Mouse (Mus musculus): ENCODE data around the gene Abcc4. TPM values are rescaled to one million over a fixed set of nuclear protein-coding genes. Genes with fewer than 3 reads are reported as not detected.

The Abcc4 gene
- total and polyA plus RNA-seq, 3 experiments: 10.4 to 28.7 (median 26.5) TPM

- in situ Hi-C loops (cut with MboI; ENCODE audit: low pct_ligation_motif_present, low pct_unique_long_range_greater_than_20kb, low sequenced_read_pairs): no loop called here
- H3K4me2 ChIP-seq (ENCODE audit: insufficient read depth, low read depth, poor library complexity, severe bottlenecking): no peak overlapping the region
- H3K9me3 ChIP-seq (replicated peaks; ENCODE audit: low read length): peaks cover 11% of the 10 kb centered on the region
- no peak overlapping the region for H3K27ac ChIP-seq (ENCODE audit: insufficient read depth, low read depth)
- no peaks in the 10 kb centered on the region for H3K79me2 ChIP-seq (replicated peaks; ENCODE audit: control insufficient read depth, extremely low read depth, insufficient read depth, poor library complexity, severe bottlenecking)
- DNase-seq (ENCODE audit: extremely low read depth): no peak
- no peak overlapping the region for H3K9ac ChIP-seq (ENCODE audit: insufficient read depth, low read depth)
- peaks cover 62 to 75% of the 10 kb centered on the region in 2 experiments for H3K36me3 ChIP-seq (replicated peaks in 1 of 2; ENCODE audit: control insufficient read depth in 1 of 2, insufficient read depth in 1 of 2, low read length in 1 of 2)
- peaks cover 0 to 2% of the 10 kb centered on the region in 2 experiments; a peak in 2 of 4 replicates for H3K4me1 ChIP-seq (ENCODE audit: control insufficient read depth in 1 of 2, insufficient read depth in 2 of 2)
- no peak for TF ChIP-seq MXI1 (IDR thresholded peaks at IDR 0.05; ENCODE audit: low read depth, low read length)
- no peaks in the 10 kb centered on the region for H3K27me3 ChIP-seq (replicated peaks)
- no peak overlapping the region for H3K4me3 ChIP-seq (replicated peaks in 1 of 3; ENCODE audit: low read depth in 2 of 3, low read length in 2 of 3, poor library complexity in 1 of 3)
- dilution Hi-C loops (cut with MboI; ENCODE audit: extremely low pct_ligation_motif_present, extremely low pct_unique_long_range_greater_than_20kb, low sequenced_read_pairs): no loop called here
Observed at GRCm38 (mm10) chr14:118496767-118497166, 209.3 kb downstream of the Abcc4 start.

- Histone ChIP-seq H3K36me3 (replicated peaks in 1 of 2; ENCODE audit: control insufficient read depth in 1 of 2, insufficient read depth in 1 of 2, low read length in 1 of 2) (peaks cover 53 to 67% of the 10 kb centered on the region in 2 experiments), H3K4me1 (ENCODE audit: control insufficient read depth in 1 of 2, insufficient read depth in 2 of 2) (peaks cover 0 to 2% of the 10 kb centered on the region in 2 experiments; a peak in 2 of 4 replicates), H3K27me3 (replicated peaks) (no peaks in the 10 kb centered on the region), H3K79me2 (replicated peaks; ENCODE audit: control insufficient read depth, extremely low read depth, insufficient read depth, poor library complexity, severe bottlenecking) (no peaks in the 10 kb centered on the region), H3K27ac (ENCODE audit: insufficient read depth, low read depth) (no peak overlapping the region), H3K9me3 (replicated peaks; ENCODE audit: low read length) (peaks cover 11% of the 10 kb centered on the region), H3K4me3 (replicated peaks in 1 of 3; ENCODE audit: low read depth in 2 of 3, low read length in 2 of 3, poor library complexity in 1 of 3) (no peak overlapping the region), H3K9ac (ENCODE audit: insufficient read depth, low read depth) (no peak overlapping the region), H3K4me2 (ENCODE audit: insufficient read depth, low read depth, poor library complexity, severe bottlenecking) (no peak overlapping the region)
- TF ChIP-seq IRF4 (IDR thresholded peaks at IDR 0.05; ENCODE audit: low read depth, low read length): no peak
- in situ Hi-C loops (cut with MboI; ENCODE audit: low pct_ligation_motif_present, low pct_unique_long_range_greater_than_20kb, low sequenced_read_pairs): no loop called here
- DNase-seq (ENCODE audit: extremely low read depth): no peak
- dilution Hi-C loops (cut with MboI; ENCODE audit: extremely low pct_ligation_motif_present, extremely low pct_unique_long_range_greater_than_20kb, low sequenced_read_pairs): no loop called here
Observed at GRCm38 (mm10) chr14:118495458-118495857, 210.6 kb downstream of the Abcc4 start.

- in situ Hi-C loops (cut with MboI; ENCODE audit: low pct_ligation_motif_present, low pct_unique_long_range_greater_than_20kb, low sequenced_read_pairs): no loop called here
- dilution Hi-C loops (cut with MboI; ENCODE audit: extremely low pct_ligation_motif_present, extremely low pct_unique_long_range_greater_than_20kb, low sequenced_read_pairs): no loop called here
- Histone ChIP-seq H3K27me3 (replicated peaks) (no peaks in the 10 kb centered on the region), H3K4me2 (ENCODE audit: insufficient read depth, low read depth, poor library complexity, severe bottlenecking) (no peak overlapping the region), H3K9ac (ENCODE audit: insufficient read depth, low read depth) (no peak overlapping the region), H3K4me1 (ENCODE audit: control insufficient read depth in 1 of 2, insufficient read depth in 2 of 2) (peaks cover 0 to 2% of the 10 kb centered on the region in 2 experiments; a peak in 2 of 4 replicates), H3K36me3 (replicated peaks in 1 of 2; ENCODE audit: control insufficient read depth in 1 of 2, insufficient read depth in 1 of 2, low read length in 1 of 2) (peaks cover 34 to 65% of the 10 kb centered on the region in 2 experiments), H3K79me2 (replicated peaks; ENCODE audit: control insufficient read depth, extremely low read depth, insufficient read depth, poor library complexity, severe bottlenecking) (no peaks in the 10 kb centered on the region), H3K9me3 (replicated peaks; ENCODE audit: low read length) (peaks cover 5% of the 10 kb centered on the region), H3K27ac (ENCODE audit: insufficient read depth, low read depth) (no peak overlapping the region), H3K4me3 (replicated peaks in 1 of 3; ENCODE audit: low read depth in 2 of 3, low read length in 2 of 3, poor library complexity in 1 of 3) (no peak overlapping the region)
- no peak for DNase-seq (ENCODE audit: extremely low read depth)
- TF ChIP-seq JUND (conservative IDR thresholded peaks at IDR 0.05; ENCODE audit: low read depth, low read length) (no peak), CHD2 (IDR thresholded peaks at IDR 0.05; ENCODE audit: low read length) (no peak), USF2 (conservative IDR thresholded peaks at IDR 0.05; ENCODE audit: low read depth, low read length) (no peak), MYC (IDR thresholded peaks at IDR 0.05; ENCODE audit: low read depth, low read length) (no peak), HCFC1 (IDR thresholded peaks at IDR 0.05; ENCODE audit: low read depth, low read length) (no peak), MAFK (IDR thresholded peaks at IDR 0.05; ENCODE audit: insufficient replicate concordance, low read length) (no peak), EP300 (IDR thresholded peaks at IDR 0.05; ENCODE audit: low read length) (no peak)
Observed at GRCm38 (mm10) chr14:118491708-118492107, 214.3 kb downstream of the Abcc4 start.
